Mouse (Mus musculus) lung, postnatal 14 days (tissue): ENCODE data around the gene Nebl.

Experiments used
- DNase-seq: peaks from one replicate; pipeline ENCODE4 v3.0.0; 2021

The Nebl gene

GRCm38 (mm10) chr2:17610259-17610658 lies 121.0 kb downstream of the Nebl start:
- DNase-seq = peak; percentile 5

GRCm38 (mm10) chr2:17603573-17603972 lies 127.7 kb downstream of the Nebl start:
- no peak for DNase-seq

- DNase-seq = no peak
These were observed 130.6 kb downstream of the Nebl start for GRCm38 (mm10) chr2:17600652-17601051.

DNA sequence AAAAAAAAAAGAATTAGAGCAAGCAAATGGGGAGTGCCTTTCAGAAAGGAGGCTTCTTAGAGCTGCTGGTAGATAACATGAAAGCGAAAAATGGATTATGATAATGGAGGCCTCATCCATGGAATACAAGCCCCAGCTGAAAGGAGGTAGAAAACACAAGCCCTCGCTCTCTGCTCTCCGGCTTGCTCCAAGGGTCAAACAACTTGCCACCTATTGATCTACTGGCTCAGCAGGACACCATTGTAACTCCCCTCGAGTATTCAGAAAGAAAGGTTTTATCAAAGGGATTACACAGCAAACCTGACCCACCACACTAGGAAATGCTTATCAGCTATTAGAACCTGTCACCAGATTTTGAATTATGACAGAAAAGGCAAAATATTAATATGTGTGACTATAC lies 131.4 kb downstream of the Nebl start:
- DNase-seq = no peak

DNA sequence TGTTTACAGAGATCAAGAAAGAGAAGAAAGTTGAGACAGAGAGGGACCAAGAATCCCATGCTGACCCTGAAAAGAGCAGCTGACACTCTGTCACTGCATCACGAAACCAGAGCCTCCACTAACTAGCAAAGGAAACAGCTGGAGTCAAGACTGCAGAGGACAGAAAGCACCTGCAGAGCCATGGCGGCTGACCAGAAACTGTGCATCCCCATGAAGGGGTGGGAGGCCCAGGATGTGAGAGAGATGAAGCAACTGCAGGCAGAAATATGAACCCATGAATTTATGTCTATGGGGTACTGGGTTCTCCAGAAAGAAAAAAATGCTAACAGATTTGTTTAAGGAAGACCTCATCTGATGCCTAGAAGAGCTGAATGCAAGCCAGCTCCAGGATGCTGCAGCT lies 133.3 kb downstream of the Nebl start:
- DNase-seq = no peak

DNA sequence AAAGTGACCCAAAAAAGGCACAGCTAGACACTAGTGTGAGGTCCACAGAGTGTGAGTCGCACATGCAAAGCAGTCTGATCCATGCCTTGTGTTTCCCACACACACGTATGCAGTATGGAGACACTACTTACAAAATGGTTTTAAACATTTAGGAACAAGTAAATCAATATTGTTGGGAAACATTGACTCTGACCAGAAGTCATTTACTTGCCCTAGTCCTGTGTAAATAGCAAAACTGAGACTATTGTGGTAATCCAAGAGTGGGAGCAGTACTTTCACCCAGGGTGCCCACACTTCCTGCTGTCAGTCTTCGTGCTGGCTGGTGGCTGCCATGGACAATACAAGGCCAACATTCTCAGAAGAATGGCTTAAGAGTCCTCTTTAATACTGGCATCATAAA lies 141.6 kb downstream of the Nebl start:
- DNase-seq = no peak

GRCm38 (mm10) chr2:17585329-17585992 lies 145.8 kb downstream of the Nebl start:
- no peak for DNase-seq

GRCm38 (mm10) chr2:17575648-17576047 lies 155.6 kb downstream of the Nebl start:
- no peak for DNase-seq

GRCm38 (mm10) chr2:17571716-17572115 lies 159.5 kb downstream of the Nebl start:
- no peak for DNase-seq

GRCm38 (mm10) chr2:17558889-17559742 lies 172.1 kb downstream of the Nebl start:
- DNase-seq = no peak

- DNase-seq = no peak
These were observed 181.2 kb downstream of the Nebl start for GRCm38 (mm10) chr2:17549895-17550558.

DNA sequence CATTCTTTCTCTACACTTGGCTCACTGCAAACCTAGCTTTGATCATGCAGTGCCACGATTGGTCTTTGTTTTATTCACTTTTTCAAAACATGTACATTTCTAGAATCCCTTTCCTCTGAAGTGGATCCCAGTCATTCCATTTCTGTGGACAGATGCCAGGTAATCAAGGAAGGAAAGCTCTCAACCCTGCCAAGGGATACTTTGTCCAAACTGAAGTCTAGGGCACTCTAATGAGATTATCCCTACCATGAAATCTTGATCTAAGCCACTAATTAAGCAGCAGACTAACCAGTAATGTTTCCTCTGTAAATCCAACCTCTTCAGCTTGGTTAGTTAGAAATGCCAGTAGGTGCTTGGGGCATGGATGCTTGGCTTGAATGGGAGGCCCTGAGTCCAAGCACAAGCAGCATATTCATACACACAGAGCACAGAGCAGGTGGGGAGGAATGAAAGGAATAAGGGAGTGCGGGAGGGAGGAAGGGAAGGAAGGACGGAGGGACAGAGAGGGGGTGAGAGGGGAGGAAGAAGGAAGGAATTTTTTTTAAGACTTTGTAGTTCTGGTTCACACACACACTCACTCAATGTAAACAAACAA lies 184.8 kb downstream of the Nebl start:
- DNase-seq = no peak

GRCm38 (mm10) chr2:17539737-17540136 lies 191.5 kb downstream of the Nebl start:
- peak; percentile 9 for DNase-seq

DNA sequence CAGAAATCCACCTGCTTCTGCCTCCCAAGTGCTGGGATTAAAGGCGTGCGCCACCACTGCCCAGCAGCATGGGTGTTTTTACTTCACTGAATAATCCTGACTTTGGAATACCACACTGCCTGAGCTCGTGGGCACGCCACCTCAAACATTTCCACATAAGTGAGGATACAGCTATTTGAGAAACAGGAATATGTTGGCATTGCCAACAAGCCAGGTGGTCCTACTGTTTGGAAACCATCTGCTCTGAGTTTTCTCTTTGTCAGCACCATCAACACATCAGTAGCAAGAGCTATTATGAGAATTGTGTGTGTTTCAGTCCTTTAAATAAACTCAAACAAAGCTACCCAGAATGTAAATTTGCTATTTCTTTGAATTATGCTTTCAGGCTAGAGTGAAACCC lies 192.8 kb downstream of the Nebl start:
- DNase-seq = no peak

GRCm38 (mm10) chr2:17531355-17532105 lies 199.7 kb downstream of the Nebl start:
- DNase-seq = no peak

DNA sequence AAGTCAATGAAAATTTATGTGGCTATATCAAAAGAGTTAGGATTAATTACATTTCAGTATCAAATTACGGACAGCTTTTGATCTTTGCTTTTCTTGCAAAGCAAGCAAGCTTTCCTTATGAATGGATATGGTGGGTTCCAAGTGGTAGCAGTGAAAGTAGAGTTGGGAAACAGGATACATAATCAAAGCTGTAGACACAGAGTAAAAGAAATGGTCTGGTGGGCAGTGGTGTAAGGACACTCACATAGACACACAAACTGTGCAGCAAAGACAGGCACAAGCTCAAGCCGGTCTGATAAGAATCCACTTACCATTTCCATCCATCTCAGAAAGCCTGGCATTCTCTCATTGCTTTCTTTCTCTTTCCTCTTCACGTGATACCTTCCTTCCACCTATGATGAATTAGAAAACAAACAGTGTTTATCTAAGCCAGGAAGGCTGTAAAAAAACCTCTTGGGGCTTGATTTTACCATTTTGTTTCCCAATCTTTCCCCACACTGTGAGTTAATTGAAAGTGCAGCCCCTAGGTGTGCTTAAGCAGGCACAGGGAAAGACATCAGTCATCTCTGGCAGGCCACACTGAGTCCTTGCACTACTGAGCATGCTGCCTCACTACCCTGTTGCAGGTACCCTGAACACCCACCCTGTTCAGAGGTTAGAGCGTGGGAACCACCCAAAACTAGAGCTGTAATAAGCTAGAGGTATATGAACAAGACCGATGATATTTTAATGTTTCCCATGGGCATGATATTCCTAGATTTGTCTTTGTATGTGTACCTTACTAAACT lies 205.3 kb downstream of the Nebl start:
- DNase-seq = no peak

DNA sequence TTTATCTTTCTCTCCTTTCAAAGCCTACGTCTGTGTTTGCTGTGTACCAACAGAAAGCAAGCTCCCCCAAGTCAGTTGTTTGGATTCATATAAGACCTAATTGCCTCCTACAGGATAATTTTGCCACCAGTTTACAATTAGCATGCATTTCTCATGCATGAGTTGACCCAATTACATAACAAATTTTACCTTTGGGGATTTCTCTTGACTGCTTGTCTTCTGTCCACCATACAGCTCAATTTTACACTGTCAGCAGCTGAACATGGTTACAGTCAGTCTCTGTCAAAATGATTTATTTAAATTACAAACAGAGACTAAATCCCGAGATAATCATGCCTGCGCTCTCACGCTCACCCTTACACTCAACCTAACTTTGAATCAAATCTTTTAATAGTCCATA lies 206.1 kb downstream of the Nebl start:
- no peak for DNase-seq

- DNase-seq = no peak
These were observed 206.9 kb downstream of the Nebl start for GRCm38 (mm10) chr2:17524205-17524978.

- no peak for DNase-seq
These were observed 207.5 kb downstream of the Nebl start for GRCm38 (mm10) chr2:17523791-17524190.

- no peak for DNase-seq
These were observed 215.6 kb downstream of the Nebl start for GRCm38 (mm10) chr2:17515686-17516085.

DNA sequence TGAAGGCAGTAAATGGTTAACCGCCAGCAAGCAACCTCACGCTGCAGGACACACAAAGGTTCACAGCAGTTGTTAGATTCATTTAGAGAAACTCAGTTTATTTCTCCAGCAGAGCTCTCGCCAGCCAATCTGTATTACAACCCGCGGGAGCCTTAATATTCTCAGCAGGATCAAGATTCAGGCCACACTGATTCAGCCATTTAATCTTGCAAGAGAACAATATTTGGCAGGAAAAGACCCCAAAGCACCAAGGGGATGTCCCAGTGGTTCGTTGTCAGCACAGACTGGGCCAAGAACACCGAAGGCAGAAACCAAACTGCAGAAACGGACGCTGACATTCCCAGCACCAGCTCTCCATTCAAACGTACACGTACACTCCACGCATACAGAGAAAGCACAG lies 216.5 kb downstream of the Nebl start:
- DNase-seq = no peak
